ENCODE assay signal across 8 mouse cellular contexts in genomic region chr12:18609835-18610234, GRCm38 (mm10).
DNase-seq lines count a peak whose midpoint lies in the region; ATAC-seq and TF ChIP-seq lines count a peak whose summit lies in the region.

No protein-coding gene starts in this region.

- peak overlapping the region; percentile 74 for H3K9ac ChIP-seq in hindbrain, embryonic 13.5 days

- whole genome bisulfite sequencing in hindbrain, embryonic 13.5 days: 0% methylated on average over 27 of the region's 38 CpGs

- no peaks in the 10 kb centered on the region; the same call in 1 of the 2 replicates for H3K36me3 ChIP-seq in hindbrain, embryonic 13.5 days

- peak; percentile 99 for ATAC-seq in CD4-positive, CD25-positive, alpha-beta regulatory T cell, adult 4 months
- peak; percentile 96 for ATAC-seq in hindbrain, embryonic 13.5 days (ENCODE audit: low FRiP score)

- H3K4me1 ChIP-seq in hindbrain, embryonic 13.5 days (replicated peaks): no peaks in the 10 kb centered on the region

- H3K4me2 ChIP-seq in hindbrain, embryonic 13.5 days: peak overlapping the region; percentile 59

- TF ChIP-seq CTCF in gastrocnemius, adult 2 months (IDR thresholded peaks at IDR 0.05): no peak

- H3K27ac ChIP-seq in gastrocnemius, adult 2 months: no peak overlapping the region
- H3K27ac ChIP-seq in hindbrain, embryonic 13.5 days: peak overlapping the region; percentile 83

- intact Hi-C loops in gastrocnemius, adult 2 months (cut with DNase I): no loop called here

- H3K4me3 ChIP-seq in gastrocnemius, adult 2 months: peak overlapping the region; percentile 71
- peak overlapping the region; percentile 64 for H3K4me3 ChIP-seq in hindbrain, embryonic 13.5 days

- H3K27me3 ChIP-seq in hindbrain, embryonic 13.5 days: no peaks in the 10 kb centered on the region

- DNase-seq in brain, embryonic 18.5 days (ENCODE audit: low read depth, low spot score): peak; percentile 40
- peak; percentile 75 for DNase-seq in gastrocnemius, adult 2 months
- peak; percentile 31 to 48 for DNase-seq in layer of hippocampus, postnatal 14 days (ENCODE audit: low spot score in 2 of 2)
- peak; percentile 60 for DNase-seq in lung, postnatal 14 days
- peak; percentile 2 for DNase-seq in retina, adult 2 months (ENCODE audit: low read depth, low spot score)
- peak; percentile 79 for DNase-seq in thymus, postnatal 25 days

- H3K9me3 ChIP-seq in hindbrain, embryonic 13.5 days: 0 out of 2 replicates have a peak, but pooled peaks cover 1% of the 10 kb centered on the region

Comparison
In these comparisons a context has a peak if more than half of its experiments do, and no peak if none do; other contexts are left out.
1. DNase-seq: peak in every context shown above with its lines; median percentile 79 in thymus, postnatal 25 days; 75 in gastrocnemius, adult 2 months; 60 in lung, postnatal 14 days; 40 in brain, embryonic 18.5 days; 40 in layer of hippocampus, postnatal 14 days; 2 in retina, adult 2 months.